Mouse (Mus musculus): ENCODE measurements around the gene Fmnl2. TPM values are rescaled to one million over a fixed set of nuclear protein-coding genes. Genes with fewer than 3 reads are reported as not detected.

The Fmnl2 gene
- total and polyA plus RNA-seq, 2 experiments = 0.94 to 4.4 TPM

- DNase-seq (ENCODE audit: extremely low read depth, low read depth, low spot score) = no peak
- 95% methylated on average over 9 of the region's 9 CpGs for WGBS
- Histone ChIP-seq H3K79me2 (ENCODE audit: control insufficient read depth, insufficient read depth, low read length) (no peaks in the 10 kb centered on the region), H3K36me3 (ENCODE audit: control insufficient read depth, insufficient read depth, low read length) (no peaks in the 10 kb centered on the region), H3K4me1 (ENCODE audit: control insufficient read depth, insufficient read depth, low read length) (no peaks in the 10 kb centered on the region), H3K9ac (ENCODE audit: low read depth, low read length) (no peak overlapping the region), H3K27me3 (ENCODE audit: control insufficient read depth, insufficient read depth, low read length) (no peaks in the 10 kb centered on the region), H3K27ac (replicated peaks; ENCODE audit: insufficient read depth, low read depth, low read length) (no peak overlapping the region), H3K4me3 (ENCODE audit: insufficient read depth, low read depth, low read length) (no peak overlapping the region)
- TF ChIP-seq CTCF (IDR thresholded peaks at IDR 0.05; ENCODE audit: low read depth, low read length) (no peak), POLR2A (IDR thresholded peaks at IDR 0.05; ENCODE audit: extremely low read depth, insufficient read depth, low read length) (no peak)
Measured at GRCm38 (mm10) chr2:53095031-53095430, 237.4 kb downstream of the Fmnl2 start.

- Histone ChIP-seq H3K27me3 (ENCODE audit: control insufficient read depth, insufficient read depth, low read length) (no peaks in the 10 kb centered on the region), H3K36me3 (ENCODE audit: control insufficient read depth, insufficient read depth, low read length) (no peaks in the 10 kb centered on the region), H3K9ac (ENCODE audit: low read depth, low read length) (no peak overlapping the region), H3K4me3 (ENCODE audit: insufficient read depth, low read depth, low read length) (no peak overlapping the region), H3K79me2 (ENCODE audit: control insufficient read depth, insufficient read depth, low read length) (no peaks in the 10 kb centered on the region), H3K27ac (replicated peaks; ENCODE audit: insufficient read depth, low read depth, low read length) (no peak overlapping the region), H3K4me1 (ENCODE audit: control insufficient read depth, insufficient read depth, low read length) (no peaks in the 10 kb centered on the region)
- TF ChIP-seq CTCF (IDR thresholded peaks at IDR 0.05; ENCODE audit: low read depth, low read length) (no peak), POLR2A (IDR thresholded peaks at IDR 0.05; ENCODE audit: extremely low read depth, insufficient read depth, low read length) (no peak)
- 92% methylated on average over 3 of the region's 3 CpGs for WGBS
- DNase-seq (ENCODE audit: extremely low read depth, low read depth, low spot score) = no peak
Measured at GRCm38 (mm10) chr2:53095489-53095888, 237.8 kb downstream of the Fmnl2 start.

- no peak for DNase-seq (ENCODE audit: extremely low read depth, low read depth, low spot score)
- Histone ChIP-seq H3K27ac (replicated peaks; ENCODE audit: insufficient read depth, low read depth, low read length) (no peak overlapping the region), H3K4me1 (ENCODE audit: control insufficient read depth, insufficient read depth, low read length) (no peaks in the 10 kb centered on the region), H3K4me3 (ENCODE audit: insufficient read depth, low read depth, low read length) (no peak overlapping the region), H3K27me3 (ENCODE audit: control insufficient read depth, insufficient read depth, low read length) (no peaks in the 10 kb centered on the region), H3K9ac (ENCODE audit: low read depth, low read length) (no peak overlapping the region), H3K36me3 (ENCODE audit: control insufficient read depth, insufficient read depth, low read length) (no peaks in the 10 kb centered on the region; the same call in 1 of the 2 replicates), H3K79me2 (ENCODE audit: control insufficient read depth, insufficient read depth, low read length) (no peaks in the 10 kb centered on the region)
- TF ChIP-seq CTCF (IDR thresholded peaks at IDR 0.05; ENCODE audit: low read depth, low read length) (no peak), POLR2A (IDR thresholded peaks at IDR 0.05; ENCODE audit: extremely low read depth, insufficient read depth, low read length) (no peak)
- WGBS = 70% methylated on average over 2 of the region's 2 CpGs
Measured at GRCm38 (mm10) chr2:53100093-53100492, 242.4 kb downstream of the Fmnl2 start.

- DNase-seq (ENCODE audit: extremely low read depth, low read depth, low spot score) = peak; percentile 58
- no peak overlapping the region for H3K9ac ChIP-seq (ENCODE audit: low read depth, low read length)
- H3K27me3 ChIP-seq (ENCODE audit: control insufficient read depth, insufficient read depth, low read length) = no peaks in the 10 kb centered on the region
- 69% methylated on average over 11 of the region's 11 CpGs for WGBS
- H3K4me1 ChIP-seq (ENCODE audit: control insufficient read depth, insufficient read depth, low read length) = no peaks in the 10 kb centered on the region
- H3K27ac ChIP-seq (replicated peaks; ENCODE audit: insufficient read depth, low read depth, low read length) = no peak overlapping the region
- TF ChIP-seq POLR2A (IDR thresholded peaks at IDR 0.05; ENCODE audit: extremely low read depth, insufficient read depth, low read length) = no peak
- TF ChIP-seq CTCF (IDR thresholded peaks at IDR 0.05; ENCODE audit: low read depth, low read length) = no peak
- no peak overlapping the region for H3K4me3 ChIP-seq (ENCODE audit: insufficient read depth, low read depth, low read length)
- peaks cover 10% of the 10 kb centered on the region for H3K36me3 ChIP-seq (ENCODE audit: control insufficient read depth, insufficient read depth, low read length)
- no peaks in the 10 kb centered on the region for H3K79me2 ChIP-seq (ENCODE audit: control insufficient read depth, insufficient read depth, low read length)
Measured at GRCm38 (mm10) chr2:53101885-53102740, 244.5 kb downstream of the Fmnl2 start.

- Histone ChIP-seq H3K9ac (ENCODE audit: low read depth, low read length) (no peak overlapping the region), H3K36me3 (ENCODE audit: control insufficient read depth, insufficient read depth, low read length) (peaks cover 12% of the 10 kb centered on the region), H3K4me3 (ENCODE audit: insufficient read depth, low read depth, low read length) (no peak overlapping the region), H3K4me1 (ENCODE audit: control insufficient read depth, insufficient read depth, low read length) (no peaks in the 10 kb centered on the region), H3K27me3 (ENCODE audit: control insufficient read depth, insufficient read depth, low read length) (no peaks in the 10 kb centered on the region), H3K27ac (replicated peaks; ENCODE audit: insufficient read depth, low read depth, low read length) (no peak overlapping the region), H3K79me2 (ENCODE audit: control insufficient read depth, insufficient read depth, low read length) (no peaks in the 10 kb centered on the region)
- DNase-seq (ENCODE audit: extremely low read depth, low read depth, low spot score) = no peak
- 97% methylated on average over 2 of the region's 2 CpGs for WGBS
- no peak for TF ChIP-seq POLR2A (IDR thresholded peaks at IDR 0.05; ENCODE audit: extremely low read depth, insufficient read depth, low read length)
- TF ChIP-seq CTCF (IDR thresholded peaks at IDR 0.05; ENCODE audit: low read depth, low read length) = no peak
Measured at GRCm38 (mm10) chr2:53102901-53103300, 245.2 kb downstream of the Fmnl2 start.

GRCm38 (mm10) chr2:53105408-53105807 is 247.7 kb downstream of the Fmnl2 start:
- DNase-seq (ENCODE audit: extremely low read depth, low read depth, low spot score) = no peak
- 94% methylated on average over 10 of the region's 10 CpGs for WGBS
- Histone ChIP-seq H3K79me2 (ENCODE audit: control insufficient read depth, insufficient read depth, low read length) (no peaks in the 10 kb centered on the region), H3K4me3 (ENCODE audit: insufficient read depth, low read depth, low read length) (no peak overlapping the region), H3K9ac (ENCODE audit: low read depth, low read length) (no peak overlapping the region), H3K27ac (replicated peaks; ENCODE audit: insufficient read depth, low read depth, low read length) (no peak overlapping the region), H3K36me3 (ENCODE audit: control insufficient read depth, insufficient read depth, low read length) (peaks cover 12% of the 10 kb centered on the region), H3K27me3 (ENCODE audit: control insufficient read depth, insufficient read depth, low read length) (no peaks in the 10 kb centered on the region), H3K4me1 (ENCODE audit: control insufficient read depth, insufficient read depth, low read length) (no peaks in the 10 kb centered on the region)
- TF ChIP-seq POLR2A (IDR thresholded peaks at IDR 0.05; ENCODE audit: extremely low read depth, insufficient read depth, low read length) (no peak), CTCF (IDR thresholded peaks at IDR 0.05; ENCODE audit: low read depth, low read length) (no peak)

Measured in liver, adult 2 months (tissue).